Mouse (Mus musculus) embryonic facial prominence, embryonic 13.5 days (tissue): ENCODE measurements around the gene Aldoart2. TPM values are rescaled to one million over a fixed set of nuclear protein-coding genes. Genes with fewer than 3 reads are reported as not detected.

Experiments used
- ATAC-seq: fragments of 200-750 bp; cut with Nextera tagmentation; 2 replicates; pipeline ENCODE4 v1.8.0; 2017; ENCODE audit warnings: low read depth; ENCODE audit not compliant: insufficient number of reproducible peaks, insufficient read depth, low FRiP score, low TSS enrichment
- H3K27ac ChIP-seq: fragments of 300-500 bp; sonication (generic); 2 replicates; pipeline ENCODE4 v1.5.1; 2015; ENCODE audit warnings: moderate library complexity, mild to moderate bottlenecking, inconsistent platforms
- H3K27me3 ChIP-seq: fragments of 300-500 bp; sonication (generic); 2 replicates; pipeline ENCODE4 v1.6.1; 2015; ENCODE audit warnings: mild to moderate bottlenecking, inconsistent platforms
- H3K36me3 ChIP-seq: fragments of 300-500 bp; sonication (generic); 2 replicates; pipeline ENCODE4 v1.6.1; 2015; ENCODE audit warnings: mild to moderate bottlenecking, inconsistent platforms
- H3K4me1 ChIP-seq: fragments of 300-500 bp; sonication (generic); 2 replicates; pipeline ENCODE4 v1.6.1; 2015; ENCODE audit warnings: inconsistent platforms
- H3K4me2 ChIP-seq: fragments of 300-500 bp; sonication (generic); 2 replicates; pipeline ENCODE4 v1.6.1; 2015; ENCODE audit warnings: moderate library complexity, mild to moderate bottlenecking, inconsistent platforms
- H3K4me3 ChIP-seq: fragments of 300-500 bp; sonication (generic); 2 replicates; pipeline ENCODE4 v1.5.1; 2015; ENCODE audit warnings: mild to moderate bottlenecking, inconsistent platforms
- H3K9ac ChIP-seq: fragments of 300-500 bp; sonication (generic); 2 replicates; pipeline ENCODE4 v1.6.1; 2015; ENCODE audit warnings: mild to moderate bottlenecking, inconsistent platforms
- H3K9me3 ChIP-seq: fragments of 300-500 bp; sonication (generic); 2 replicates; pipeline ENCODE4 v1.6.1; 2016; ENCODE audit warnings: inconsistent platforms
- WGBS: fragments of 180-500 bp; shearing (Covaris S2); methylation state at CpG from one replicate; pipeline ENCODE4 v1.1.7; 2015; ENCODE audit warnings: mixed read lengths; 5-methylcytosine and 5-hydroxymethylcytosine counted together
- polyA plus RNA-seq: library from polyadenylated mRNA; unstranded; fragments of >200 nt; fragmentation: Nextera tagmentation; extraction: Ambion mirVana; gene quantifications from 2 replicates; pipeline ENCODE4 v1.2.1, GENCODE M21; 2015

Aldoart2 gene
- polyA plus RNA-seq, 1 experiment from 2014 or later: not detected

GRCm38 (mm10) chr12:55560025-55560690 lies 4.9 kb upstream of the Aldoart2 start:
- 14% methylated on average over 19 of the region's 19 CpGs for WGBS
- no peaks in the 10 kb centered on the region for H3K9me3 ChIP-seq
- no peaks in the 10 kb centered on the region for H3K36me3 ChIP-seq
- H3K27ac ChIP-seq: no peak overlapping the region
- H3K4me1 ChIP-seq: no peaks in the 10 kb centered on the region; the same call in 1 of the 2 replicates
- H3K4me3 ChIP-seq: peak overlapping the region; percentile 36
- peak overlapping the region; percentile 62 for H3K4me2 ChIP-seq
- ATAC-seq: no peak
- no peaks in the 10 kb centered on the region for H3K27me3 ChIP-seq
- 0 out of 2 replicates have a peak overlapping the region, but pooled peaks have one; percentile 27 for H3K9ac ChIP-seq

- Histone ChIP-seq H3K9ac (no peak overlapping the region), H3K27ac (no peak overlapping the region), H3K4me1 (no peaks in the 10 kb centered on the region; the same call in 1 of the 2 replicates), H3K36me3 (no peaks in the 10 kb centered on the region), H3K9me3 (no peaks in the 10 kb centered on the region), H3K27me3 (no peaks in the 10 kb centered on the region), H3K4me2 (no peak overlapping the region), H3K4me3 (no peak overlapping the region)
- WGBS: 95% methylated on average over 3 of the region's 3 CpGs
- no peak for ATAC-seq
These were observed 1.3 kb upstream of the Aldoart2 start for GRCm38 (mm10) chr12:55563742-55564141.

- H3K27me3 ChIP-seq: no peaks in the 10 kb centered on the region
- H3K36me3 ChIP-seq: no peaks in the 10 kb centered on the region
- no peak overlapping the region for H3K4me3 ChIP-seq
- no peak overlapping the region for H3K27ac ChIP-seq
- no peak overlapping the region for H3K4me2 ChIP-seq
- H3K9me3 ChIP-seq: no peaks in the 10 kb centered on the region
- no peak overlapping the region for H3K9ac ChIP-seq
- WGBS: 83% methylated on average over 9 of the region's 9 CpGs
- H3K4me1 ChIP-seq: no peaks in the 10 kb centered on the region; the same call in 1 of the 2 replicates
- ATAC-seq: no peak
These were observed 664 bp upstream of the Aldoart2 start for GRCm38 (mm10) chr12:55564187-55564963.

DNA sequence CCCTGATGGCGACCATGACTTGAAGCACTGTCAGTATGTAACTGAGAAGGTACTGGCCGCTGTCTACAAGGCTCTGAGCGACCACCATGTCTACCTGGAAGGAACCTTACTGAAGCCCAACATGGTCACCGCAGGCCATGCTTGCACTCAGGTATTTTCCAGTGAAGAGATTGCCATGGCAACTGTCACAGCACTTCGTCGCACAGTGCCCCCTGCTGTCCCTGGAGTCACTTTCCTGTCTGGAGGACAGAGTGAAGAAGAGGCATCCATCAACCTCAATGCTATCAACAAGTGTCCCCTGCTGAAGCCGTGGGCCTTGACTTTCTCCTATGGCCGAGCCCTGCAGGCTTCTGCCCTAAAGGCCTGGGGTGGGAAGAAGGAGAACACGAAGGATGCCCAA lies 828 bp downstream of the Aldoart2 start:
- no peak for ATAC-seq
- Histone ChIP-seq H3K4me2 (no peak overlapping the region), H3K27ac (no peak overlapping the region), H3K4me3 (no peak overlapping the region), H3K27me3 (no peaks in the 10 kb centered on the region), H3K36me3 (no peaks in the 10 kb centered on the region), H3K9ac (no peak overlapping the region), H3K4me1 (no peaks in the 10 kb centered on the region), H3K9me3 (no peaks in the 10 kb centered on the region)
- 76% methylated on average over 9 of the region's 9 CpGs for WGBS

GRCm38 (mm10) chr12:55566837-55567236 lies 1.8 kb downstream of the Aldoart2 start:
- Histone ChIP-seq H3K4me1 (no peaks in the 10 kb centered on the region), H3K36me3 (no peaks in the 10 kb centered on the region), H3K9ac (no peak overlapping the region), H3K4me2 (no peak overlapping the region), H3K9me3 (no peaks in the 10 kb centered on the region), H3K4me3 (no peak overlapping the region), H3K27ac (no peak overlapping the region), H3K27me3 (no peaks in the 10 kb centered on the region)
- WGBS: 53% methylated on average over 5 of the region's 5 CpGs
- no peak for ATAC-seq

GRCm38 (mm10) chr12:55568466-55568865 lies 3.4 kb downstream of the Aldoart2 start:
- Histone ChIP-seq H3K27me3 (no peaks in the 10 kb centered on the region), H3K36me3 (no peaks in the 10 kb centered on the region), H3K27ac (no peak overlapping the region), H3K4me2 (no peak overlapping the region), H3K9ac (no peak overlapping the region), H3K9me3 (no peaks in the 10 kb centered on the region), H3K4me3 (no peak overlapping the region), H3K4me1 (no peaks in the 10 kb centered on the region)
- ATAC-seq: no peak
- WGBS: 80% methylated on average over 3 of the region's 3 CpGs

DNA sequence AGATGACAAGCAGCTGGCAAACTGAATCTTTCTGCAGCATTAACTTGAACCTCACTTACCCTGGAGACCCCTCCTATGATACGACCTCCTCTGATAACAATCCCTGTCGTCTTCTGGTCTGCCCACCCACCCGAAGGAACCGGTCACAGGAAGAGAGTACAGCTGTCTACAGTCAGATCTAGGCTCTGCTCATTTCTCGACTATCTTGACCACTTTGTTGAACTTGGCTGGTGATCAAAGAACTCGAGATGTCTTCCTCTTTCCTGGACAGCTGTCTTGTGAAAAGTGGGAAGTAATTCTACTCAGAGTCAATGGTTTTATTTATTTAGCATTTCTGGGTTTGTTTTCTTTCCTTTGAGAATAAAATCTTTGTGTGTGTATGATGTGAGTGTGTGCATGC lies 4.6 kb downstream of the Aldoart2 start:
- Histone ChIP-seq H3K4me3 (no peak overlapping the region), H3K4me2 (no peak overlapping the region), H3K27me3 (no peaks in the 10 kb centered on the region), H3K4me1 (no peaks in the 10 kb centered on the region), H3K27ac (no peak overlapping the region), H3K9ac (no peak overlapping the region), H3K9me3 (no peaks in the 10 kb centered on the region), H3K36me3 (no peaks in the 10 kb centered on the region)
- no peak for ATAC-seq
- WGBS: 75% methylated on average over 6 of the region's 6 CpGs

GRCm38 (mm10) chr12:55570646-55571045 lies 5.6 kb downstream of the Aldoart2 start:
- WGBS: 86% methylated on average over 9 of the region's 9 CpGs
- Histone ChIP-seq H3K27me3 (no peaks in the 10 kb centered on the region), H3K4me1 (no peaks in the 10 kb centered on the region), H3K9ac (no peak overlapping the region), H3K9me3 (no peaks in the 10 kb centered on the region), H3K4me3 (no peak overlapping the region), H3K4me2 (no peak overlapping the region), H3K36me3 (no peaks in the 10 kb centered on the region), H3K27ac (no peak overlapping the region)
- no peak for ATAC-seq

DNA sequence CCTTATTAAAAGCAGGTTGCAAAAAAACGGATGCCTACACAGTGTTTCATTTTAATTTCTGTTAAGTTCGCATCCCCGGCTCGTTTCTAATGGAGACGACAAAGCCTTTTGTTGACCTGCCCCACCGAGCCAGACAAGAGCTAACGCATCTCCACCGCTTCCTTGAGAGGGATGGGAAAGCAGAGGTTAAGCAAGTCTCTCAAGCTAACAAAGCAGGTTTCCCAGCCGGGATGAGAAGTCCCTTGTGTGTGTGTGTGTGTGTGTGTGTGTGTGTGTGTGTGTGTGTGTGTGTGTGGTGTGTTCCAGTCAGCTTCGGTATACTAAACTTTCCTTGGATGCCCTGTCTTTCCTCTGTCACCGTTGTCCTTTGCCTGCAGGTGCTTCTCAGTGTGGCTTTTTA lies 6.1 kb downstream of the Aldoart2 start:
- H3K4me1 ChIP-seq: no peaks in the 10 kb centered on the region
- no peak overlapping the region for H3K4me2 ChIP-seq
- H3K27me3 ChIP-seq: no peaks in the 10 kb centered on the region
- WGBS: 79% methylated on average over 11 of the region's 11 CpGs
- no peak overlapping the region for H3K9ac ChIP-seq
- H3K9me3 ChIP-seq: no peaks in the 10 kb centered on the region
- H3K4me3 ChIP-seq: no peak overlapping the region
- no peaks in the 10 kb centered on the region for H3K36me3 ChIP-seq
- no peak overlapping the region for H3K27ac ChIP-seq
- ATAC-seq: no peak

GRCm38 (mm10) chr12:55571661-55572060 lies 6.6 kb downstream of the Aldoart2 start:
- Histone ChIP-seq H3K9me3 (no peaks in the 10 kb centered on the region), H3K4me3 (no peak overlapping the region), H3K27me3 (no peaks in the 10 kb centered on the region), H3K9ac (no peak overlapping the region), H3K36me3 (no peaks in the 10 kb centered on the region), H3K4me2 (no peak overlapping the region), H3K4me1 (no peaks in the 10 kb centered on the region), H3K27ac (no peak overlapping the region)
- ATAC-seq: no peak
- WGBS: 86% methylated on average over 10 of the region's 10 CpGs

GRCm38 (mm10) chr12:55573089-55573488 lies 8.1 kb downstream of the Aldoart2 start:
- Histone ChIP-seq H3K9ac (no peak overlapping the region), H3K36me3 (no peaks in the 10 kb centered on the region), H3K4me3 (no peak overlapping the region), H3K4me2 (no peak overlapping the region), H3K4me1 (no peaks in the 10 kb centered on the region), H3K9me3 (no peaks in the 10 kb centered on the region), H3K27ac (no peak overlapping the region), H3K27me3 (no peaks in the 10 kb centered on the region)
- ATAC-seq: no peak

DNA sequence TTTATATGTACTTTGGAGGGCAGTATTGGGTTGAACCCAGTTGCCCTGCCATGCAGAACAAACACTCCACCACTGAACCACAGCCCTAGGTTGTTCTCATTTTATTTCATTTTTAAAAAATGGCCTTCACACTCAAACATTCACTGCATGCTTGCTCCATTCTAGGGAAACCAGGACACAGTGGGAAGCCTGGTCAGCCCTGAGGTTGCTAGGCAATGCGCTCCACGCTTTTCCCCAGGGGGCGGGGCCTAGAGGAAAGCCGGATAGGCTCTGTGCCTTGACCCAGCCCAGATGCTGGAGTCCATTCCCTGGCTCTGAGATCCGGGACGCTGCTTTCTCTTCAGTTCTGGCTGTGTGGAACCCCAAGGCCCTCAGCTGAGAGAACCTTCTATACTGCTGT lies 8.8 kb downstream of the Aldoart2 start:
- no peaks in the 10 kb centered on the region for H3K4me1 ChIP-seq
- no peak overlapping the region for H3K9ac ChIP-seq
- no peak overlapping the region for H3K4me2 ChIP-seq
- WGBS: 6% methylated on average over 6 of the region's 6 CpGs
- no peak overlapping the region for H3K27ac ChIP-seq
- no peaks in the 10 kb centered on the region for H3K36me3 ChIP-seq
- H3K4me3 ChIP-seq: no peak overlapping the region
- H3K9me3 ChIP-seq: no peaks in the 10 kb centered on the region
- no peaks in the 10 kb centered on the region for H3K27me3 ChIP-seq
- ATAC-seq: no peak
